Mouse (Mus musculus): ENCODE results near the gene Gpr19. TPM values are rescaled to one million over a fixed set of nuclear protein-coding genes. Genes with fewer than 3 reads are reported as not detected.

Gpr19 gene
- polyA plus RNA-seq, 1 experiment from 2014 or later, result 4.6 TPM

DNA sequence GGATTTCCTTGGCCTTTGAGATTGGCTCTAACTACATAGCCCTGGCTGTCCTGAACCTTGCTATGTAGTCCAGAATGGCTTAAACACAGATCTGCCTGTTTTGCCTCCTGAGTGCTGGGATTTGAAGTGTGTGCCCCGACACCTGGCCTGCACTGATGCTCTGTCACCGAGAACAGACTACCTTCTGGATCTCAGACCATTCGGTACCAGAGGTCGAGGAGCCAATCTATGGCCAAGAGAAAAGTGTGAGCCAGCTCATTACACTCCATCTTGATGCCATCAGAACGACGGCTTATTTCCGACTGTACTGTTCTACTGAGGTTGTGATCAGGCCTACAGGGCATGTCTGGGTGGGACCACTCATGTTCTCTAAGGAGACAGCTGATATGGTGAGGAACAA is 32.3 kb downstream of the Gpr19 start:
- Histone ChIP-seq H3K27me3 (ENCODE audit: insufficient read depth, low read length) (no peaks in the 10 kb centered on the region), H3K36me3 (replicated peaks; ENCODE audit: insufficient read depth, low read length) (peaks cover 11% of the 10 kb centered on the region), H3K4me3 (ENCODE audit: low read depth, low read length) (no peak overlapping the region), H3K9ac (replicated peaks) (no peak overlapping the region), H3K9me3 (ENCODE audit: low read length) (no peaks in the 10 kb centered on the region), H3K27ac (ENCODE audit: low read depth) (no peak overlapping the region), H3K4me1 (ENCODE audit: insufficient read depth) (no peaks in the 10 kb centered on the region; the same call in 1 of the 2 replicates), H3K4me2 (ENCODE audit: low read depth, low read length) (no peak overlapping the region)
- DNase-seq (no peak), ATAC-seq (no peak)
- TF ChIP-seq CTCF (IDR thresholded peaks at IDR 0.05; ENCODE audit: low read depth) (no peak), EP300 (IDR thresholded peaks at IDR 0.05; ENCODE audit: low read depth) (no peak)
- 83% methylated on average over 7 of the region's 7 CpGs for WGBS (ENCODE audit: insufficient replicate concordance)

DNA sequence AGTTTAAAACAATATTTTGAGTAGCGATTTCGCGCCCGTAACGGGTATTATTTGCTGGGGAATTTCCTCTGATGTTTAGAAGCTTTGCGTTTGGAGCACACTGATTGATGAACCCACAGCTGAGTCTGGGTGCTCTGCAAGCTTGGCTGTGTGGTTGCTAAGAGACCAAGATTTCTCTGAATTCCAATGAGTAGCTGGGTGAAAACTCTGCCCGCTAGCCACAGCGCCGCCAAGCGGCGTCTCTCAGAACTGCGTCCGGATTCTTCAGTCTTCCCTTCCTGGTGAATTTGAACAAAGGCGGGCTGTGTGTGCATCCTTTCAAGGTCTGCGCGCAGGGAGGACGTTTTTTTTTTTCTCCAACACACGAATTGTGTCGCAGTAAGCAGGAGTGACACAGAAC is 35.2 kb downstream of the Gpr19 start:
- H3K4me3 ChIP-seq (ENCODE audit: low read depth, low read length), result no peak overlapping the region
- peak; percentile 65 for ATAC-seq
- peak; percentile 95 for TF ChIP-seq CTCF (IDR thresholded peaks at IDR 0.05; ENCODE audit: low read depth)
- no peak for TF ChIP-seq EP300 (IDR thresholded peaks at IDR 0.05; ENCODE audit: low read depth)
- no peak overlapping the region for H3K27ac ChIP-seq (ENCODE audit: low read depth)
- peaks cover 8% of the 10 kb centered on the region for H3K36me3 ChIP-seq (replicated peaks; ENCODE audit: insufficient read depth, low read length)
- peaks cover 3% of the 10 kb centered on the region; the same call in 1 of the 2 replicates for H3K4me1 ChIP-seq (ENCODE audit: insufficient read depth)
- H3K4me2 ChIP-seq (ENCODE audit: low read depth, low read length), result peak overlapping the region; percentile 48
- no peaks in the 10 kb centered on the region for H3K9me3 ChIP-seq (ENCODE audit: low read length)
- H3K27me3 ChIP-seq (ENCODE audit: insufficient read depth, low read length), result no peaks in the 10 kb centered on the region
- WGBS (ENCODE audit: insufficient replicate concordance), result 4% methylated on average over 19 of the region's 19 CpGs
- H3K9ac ChIP-seq (replicated peaks), result no peak overlapping the region
- peak; percentile 92 for DNase-seq

DNA sequence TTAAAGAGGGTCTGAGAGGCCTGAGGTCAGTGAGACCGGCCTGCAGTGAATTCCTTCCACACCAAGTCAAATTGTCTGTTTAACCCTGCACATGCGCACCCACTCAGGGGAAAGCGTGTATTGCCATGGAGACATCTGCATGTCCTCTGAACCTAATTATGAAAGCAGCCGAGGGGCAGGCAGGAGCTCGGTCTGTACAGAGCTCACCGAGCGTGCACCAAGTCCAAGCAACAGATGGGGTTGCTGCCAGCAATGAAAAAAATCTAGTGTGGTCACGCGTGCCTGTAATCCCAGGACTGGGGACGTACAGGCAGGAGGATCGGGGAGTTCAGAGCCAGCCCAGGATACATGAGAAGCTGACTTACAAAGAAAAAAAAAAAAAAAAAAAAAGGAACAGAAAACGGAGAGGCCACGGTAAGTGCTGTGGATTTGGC is 35.7 kb downstream of the Gpr19 start:
- no peak overlapping the region for H3K4me3 ChIP-seq (ENCODE audit: low read depth, low read length)
- ATAC-seq, result no peak
- 67% methylated on average over 13 of the region's 13 CpGs for WGBS (ENCODE audit: insufficient replicate concordance)
- H3K27ac ChIP-seq (ENCODE audit: low read depth), result no peak overlapping the region
- no peaks in the 10 kb centered on the region for H3K9me3 ChIP-seq (ENCODE audit: low read length)
- no peak for TF ChIP-seq CTCF (IDR thresholded peaks at IDR 0.05; ENCODE audit: low read depth)
- TF ChIP-seq EP300 (IDR thresholded peaks at IDR 0.05; ENCODE audit: low read depth), result no peak
- H3K4me2 ChIP-seq (ENCODE audit: low read depth, low read length), result peak overlapping the region; percentile 48
- H3K36me3 ChIP-seq (replicated peaks; ENCODE audit: insufficient read depth, low read length), result peaks cover 8% of the 10 kb centered on the region
- peaks cover 3% of the 10 kb centered on the region; the same call in 1 of the 2 replicates for H3K4me1 ChIP-seq (ENCODE audit: insufficient read depth)
- DNase-seq, result no peak
- H3K27me3 ChIP-seq (ENCODE audit: insufficient read depth, low read length), result no peaks in the 10 kb centered on the region
- H3K9ac ChIP-seq (replicated peaks), result no peak overlapping the region

DNA sequence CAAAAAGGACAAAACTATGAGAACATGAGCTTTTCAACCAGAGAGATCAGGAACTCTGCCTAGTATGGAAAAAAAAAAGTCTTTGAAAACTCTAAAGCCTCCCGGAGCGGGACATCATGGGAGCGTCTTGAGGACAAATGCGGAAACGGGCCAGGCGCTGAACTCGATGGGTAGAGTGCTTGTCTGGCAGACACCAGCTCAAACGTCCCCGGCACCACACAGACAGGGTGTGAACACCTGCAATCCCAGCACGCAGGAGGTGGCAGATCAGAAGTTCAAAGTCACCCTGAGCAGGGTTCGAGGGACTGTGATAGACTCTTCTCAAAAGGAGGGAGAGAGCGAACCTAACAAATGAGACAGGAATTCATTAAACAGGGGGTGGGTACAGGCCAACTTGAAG is 37.0 kb downstream of the Gpr19 start:
- Histone ChIP-seq H3K4me1 (ENCODE audit: insufficient read depth) (peaks cover 3% of the 10 kb centered on the region; the same call in 1 of the 2 replicates), H3K4me3 (ENCODE audit: low read depth, low read length) (no peak overlapping the region), H3K4me2 (ENCODE audit: low read depth, low read length) (no peak overlapping the region), H3K36me3 (replicated peaks; ENCODE audit: insufficient read depth, low read length) (peaks cover 13% of the 10 kb centered on the region), H3K27ac (ENCODE audit: low read depth) (no peak overlapping the region), H3K9ac (replicated peaks) (no peak overlapping the region), H3K27me3 (ENCODE audit: insufficient read depth, low read length) (no peaks in the 10 kb centered on the region), H3K9me3 (ENCODE audit: low read length) (no peaks in the 10 kb centered on the region)
- WGBS (ENCODE audit: insufficient replicate concordance), result 87% methylated on average over 12 of the region's 12 CpGs
- no peak for DNase-seq
- no peak for TF ChIP-seq EP300 (IDR thresholded peaks at IDR 0.05; ENCODE audit: low read depth)
- TF ChIP-seq CTCF (IDR thresholded peaks at IDR 0.05; ENCODE audit: low read depth), result no peak
- ATAC-seq, result no peak

DNA sequence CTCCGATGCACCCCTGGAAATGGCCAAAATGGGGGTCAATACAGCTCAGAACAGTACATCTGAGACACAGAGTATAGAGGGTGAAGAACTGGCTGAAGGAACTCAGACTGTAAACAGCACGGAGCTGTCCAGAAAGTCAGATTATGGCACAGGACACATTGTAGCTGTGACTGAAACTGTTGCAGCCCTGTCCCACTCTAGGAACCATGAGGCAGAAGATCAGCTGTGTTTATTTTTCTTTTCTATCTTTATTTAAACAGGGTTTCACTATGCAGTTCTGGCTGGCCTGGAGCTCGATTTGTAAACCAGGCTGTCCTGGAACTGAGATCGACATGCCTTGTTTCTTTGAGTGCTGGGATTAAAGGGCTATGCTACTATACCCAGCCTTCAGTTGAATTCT is 38.1 kb downstream of the Gpr19 start:
- WGBS (ENCODE audit: insufficient replicate concordance), result 57% methylated on average over 4 of the region's 4 CpGs
- Histone ChIP-seq H3K4me2 (ENCODE audit: low read depth, low read length) (no peak overlapping the region), H3K27ac (ENCODE audit: low read depth) (peak overlapping the region; percentile 55; the same call in 1 of the 2 replicates), H3K9me3 (ENCODE audit: low read length) (no peaks in the 10 kb centered on the region), H3K4me1 (ENCODE audit: insufficient read depth) (peaks cover 3% of the 10 kb centered on the region; the same call in 1 of the 2 replicates), H3K27me3 (ENCODE audit: insufficient read depth, low read length) (no peaks in the 10 kb centered on the region), H3K9ac (replicated peaks) (no peak overlapping the region; the same call in 1 of the 2 replicates), H3K4me3 (ENCODE audit: low read depth, low read length) (no peak overlapping the region), H3K36me3 (replicated peaks; ENCODE audit: insufficient read depth, low read length) (peaks cover 19% of the 10 kb centered on the region)
- ATAC-seq (peak; percentile 56; the same call in 1 of the 2 replicates), DNase-seq (no peak)
- TF ChIP-seq EP300 (IDR thresholded peaks at IDR 0.05; ENCODE audit: low read depth) (no peak), CTCF (IDR thresholded peaks at IDR 0.05; ENCODE audit: low read depth) (no peak)

DNA sequence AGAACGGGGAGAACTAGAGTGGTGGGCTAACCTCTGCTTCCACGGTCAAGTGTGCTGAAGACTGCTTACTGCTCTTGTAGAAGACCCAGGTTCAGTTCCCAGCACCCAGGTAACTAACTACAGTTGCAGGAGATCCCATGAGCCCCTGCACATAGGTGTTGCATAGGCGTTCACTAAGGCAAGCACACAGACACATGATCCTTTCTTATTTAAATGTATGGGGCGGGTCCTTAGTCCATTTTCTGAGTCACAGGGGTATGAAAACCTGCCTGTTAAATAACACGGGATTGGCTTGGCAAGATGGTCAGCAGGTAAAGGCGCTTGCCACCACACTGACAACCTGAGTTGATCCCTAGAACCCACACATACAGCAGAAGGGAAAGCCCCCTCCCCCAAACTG is 39.4 kb downstream of the Gpr19 start:
- peaks cover 3% of the 10 kb centered on the region; the same call in 1 of the 2 replicates for H3K4me1 ChIP-seq (ENCODE audit: insufficient read depth)
- H3K27me3 ChIP-seq (ENCODE audit: insufficient read depth, low read length), result no peaks in the 10 kb centered on the region
- ATAC-seq (no peak), DNase-seq (no peak)
- no peak for TF ChIP-seq EP300 (IDR thresholded peaks at IDR 0.05; ENCODE audit: low read depth)
- H3K9ac ChIP-seq (replicated peaks), result no peak overlapping the region
- peaks cover 19% of the 10 kb centered on the region for H3K36me3 ChIP-seq (replicated peaks; ENCODE audit: insufficient read depth, low read length)
- no peak overlapping the region for H3K4me3 ChIP-seq (ENCODE audit: low read depth, low read length)
- no peak overlapping the region for H3K27ac ChIP-seq (ENCODE audit: low read depth)
- no peak overlapping the region for H3K4me2 ChIP-seq (ENCODE audit: low read depth, low read length)
- no peaks in the 10 kb centered on the region for H3K9me3 ChIP-seq (ENCODE audit: low read length)
- WGBS (ENCODE audit: insufficient replicate concordance), result 87% methylated on average over 6 of the region's 6 CpGs

DNA sequence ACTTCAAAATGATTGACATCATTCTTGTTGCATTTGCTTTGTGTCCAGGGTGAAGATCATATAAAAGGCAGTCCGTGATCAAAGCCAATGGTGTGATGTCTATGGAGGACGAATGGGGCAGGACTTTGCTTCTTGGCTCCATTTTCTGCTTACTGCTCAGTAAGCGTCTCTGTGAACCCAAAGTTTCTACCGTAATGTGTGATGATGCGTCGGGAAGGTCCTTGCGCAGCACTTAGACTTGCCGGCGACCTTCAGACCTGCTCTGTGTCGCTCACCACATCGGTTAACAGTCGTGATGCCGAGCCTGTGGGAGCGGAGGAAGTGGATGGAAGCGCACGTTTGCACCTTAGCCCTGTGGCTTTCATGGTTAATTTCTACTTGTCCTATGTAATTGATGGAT is 42.5 kb downstream of the Gpr19 start:
- ATAC-seq (no peak), DNase-seq (no peak)
- Histone ChIP-seq H3K9ac (replicated peaks) (no peak overlapping the region), H3K36me3 (replicated peaks; ENCODE audit: insufficient read depth, low read length) (peaks cover 24% of the 10 kb centered on the region), H3K4me3 (ENCODE audit: low read depth, low read length) (no peak overlapping the region), H3K4me1 (ENCODE audit: insufficient read depth) (peaks cover 3% of the 10 kb centered on the region; the same call in 1 of the 2 replicates), H3K9me3 (ENCODE audit: low read length) (no peaks in the 10 kb centered on the region), H3K4me2 (ENCODE audit: low read depth, low read length) (no peak overlapping the region), H3K27me3 (ENCODE audit: insufficient read depth, low read length) (no peaks in the 10 kb centered on the region), H3K27ac (ENCODE audit: low read depth) (no peak overlapping the region)
- TF ChIP-seq EP300 (IDR thresholded peaks at IDR 0.05; ENCODE audit: low read depth) (no peak), CTCF (IDR thresholded peaks at IDR 0.05; ENCODE audit: low read depth) (no peak)
- WGBS (ENCODE audit: insufficient replicate concordance), result 88% methylated on average over 16 of the region's 16 CpGs

Measured in liver, postnatal 0 days (tissue).